Mouse (Mus musculus): ENCODE measurements around the gene Ces1a.

The Ces1a gene

DNA sequence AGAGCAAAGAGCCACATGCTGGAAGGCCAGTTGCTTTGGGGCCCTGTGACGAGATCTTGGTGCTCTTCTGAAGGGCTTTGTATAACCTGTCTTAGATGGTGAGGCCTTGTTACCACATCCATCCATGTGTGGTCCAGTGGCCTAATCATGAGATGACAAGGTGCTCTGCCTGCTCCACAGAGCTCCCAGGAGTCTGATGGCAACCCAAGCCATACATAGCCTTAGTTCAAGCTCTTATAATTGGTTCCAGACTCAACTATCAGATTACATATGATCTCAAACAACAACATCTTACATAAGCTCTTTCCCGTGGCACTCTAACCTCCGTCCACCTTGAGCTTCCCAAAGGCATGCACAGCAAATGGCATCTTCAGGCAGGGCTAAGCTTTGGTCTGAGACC lies at the start of gene Ces1a:
Ces1a (minus strand) TSS at position 101 of the 400 bp plus-strand sequence.
- no peak for DNase-seq (ENCODE audit: low spot score)

DNA sequence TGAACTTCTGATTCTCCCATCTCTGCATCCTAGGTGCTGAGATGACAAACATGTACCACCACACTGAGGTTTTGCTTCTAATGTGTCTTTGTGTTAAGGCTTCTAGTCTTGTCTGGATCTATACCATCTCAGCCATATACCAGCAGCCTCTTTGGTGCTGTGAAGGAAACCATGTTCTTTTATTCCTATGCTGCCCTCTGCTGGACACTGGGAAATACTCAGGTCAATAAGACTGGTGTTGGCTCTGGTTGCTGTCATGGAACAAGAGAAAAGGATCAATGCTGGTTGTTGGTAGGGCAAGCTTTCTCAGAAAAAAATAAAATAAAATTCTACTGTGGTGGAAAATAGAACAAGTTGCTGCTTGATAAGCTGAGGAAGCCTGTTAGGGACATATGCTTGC lies 47.4 kb upstream of the Ces1a start:
- DNase-seq (ENCODE audit: low spot score), result no peak

DNA sequence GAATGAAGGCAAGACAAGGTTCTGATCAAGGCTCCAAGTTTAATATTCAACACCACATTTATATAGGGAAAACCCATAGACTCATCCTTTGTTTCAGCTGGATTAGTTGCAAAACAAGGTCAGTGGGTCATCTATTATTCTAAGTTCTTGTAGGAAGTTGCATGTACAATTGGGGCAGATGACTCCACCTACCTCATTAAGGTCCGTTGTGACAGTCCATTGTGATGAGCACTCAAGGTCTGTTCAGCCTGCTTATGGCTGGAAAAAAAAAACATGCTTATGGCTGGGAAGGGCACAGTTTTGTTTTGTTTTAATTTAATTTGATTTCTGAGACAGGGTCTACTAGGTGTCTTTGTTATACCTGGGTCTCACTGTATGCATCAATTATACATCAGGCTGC lies 43.3 kb upstream of the Ces1a start:
- no peak for DNase-seq (ENCODE audit: low spot score)

DNA sequence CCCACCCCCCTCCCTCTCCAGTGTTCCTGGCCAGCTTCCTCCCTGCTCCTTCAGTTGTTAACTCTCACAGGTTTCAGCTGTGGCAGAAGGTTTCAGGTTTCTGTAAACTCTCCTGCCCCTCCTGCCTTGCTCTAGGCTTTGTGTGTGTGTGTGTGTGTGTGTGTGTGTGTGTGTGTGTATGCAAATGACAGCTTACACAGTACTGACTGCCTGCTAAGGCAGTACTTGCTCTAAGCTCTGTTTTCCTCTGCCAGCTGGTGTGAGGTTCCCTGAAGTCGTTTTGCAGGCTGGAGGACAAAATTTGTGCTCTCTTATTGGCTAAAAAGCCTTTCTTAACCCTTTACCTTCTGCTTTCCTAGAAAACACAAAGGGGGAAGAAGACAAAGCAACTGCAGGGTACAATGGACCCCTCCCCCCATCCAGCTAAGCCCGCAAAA lies 40.7 kb upstream of the Ces1a start:
- no peak for DNase-seq (ENCODE audit: low spot score)

DNA sequence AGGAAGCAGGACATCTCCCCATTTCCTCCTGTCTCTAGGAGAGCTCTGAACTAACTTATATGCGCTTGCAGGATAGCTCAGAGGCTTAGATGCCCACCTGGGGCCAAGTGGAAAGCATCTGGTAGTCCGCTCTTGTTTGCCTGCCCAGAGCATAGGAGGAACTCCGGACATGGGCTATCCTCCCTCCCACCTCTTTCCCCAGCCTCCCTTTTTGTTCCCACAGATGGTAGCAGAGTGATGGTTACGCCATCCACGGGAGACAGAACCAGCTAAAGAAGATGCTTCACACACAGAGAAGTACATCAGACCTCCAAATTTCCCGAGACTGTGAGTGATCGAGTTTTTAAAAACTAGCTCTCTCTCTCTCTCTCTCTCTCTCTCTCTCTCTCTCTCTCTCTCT lies 40.2 kb upstream of the Ces1a start:
- no peak for DNase-seq (ENCODE audit: low spot score)

DNA sequence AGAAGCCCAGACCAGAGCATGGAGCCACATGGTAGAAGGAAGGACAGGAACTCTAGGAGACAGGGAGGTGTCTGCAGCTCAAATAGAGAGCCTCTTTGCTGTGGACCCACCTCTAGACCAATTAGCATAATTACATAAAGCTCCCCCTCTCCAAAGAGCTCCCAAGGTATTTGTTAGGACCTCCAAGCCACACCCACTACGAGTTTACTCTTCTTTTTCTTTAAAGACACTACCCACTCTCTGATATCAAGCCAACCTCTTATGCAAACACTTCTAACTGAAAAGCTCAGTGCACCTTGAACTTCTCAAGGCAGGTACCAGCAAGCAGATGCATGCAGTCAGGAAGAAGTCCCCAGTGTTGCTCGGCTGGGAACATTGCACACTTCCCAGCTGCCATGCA lies 31.9 kb upstream of the Ces1a start, which contains the start of gene Ces1b:
Ces1b (minus strand) TSS at position 131 of the 400 bp plus-strand sequence.
- DNase-seq (ENCODE audit: low spot score), result no peak

DNA sequence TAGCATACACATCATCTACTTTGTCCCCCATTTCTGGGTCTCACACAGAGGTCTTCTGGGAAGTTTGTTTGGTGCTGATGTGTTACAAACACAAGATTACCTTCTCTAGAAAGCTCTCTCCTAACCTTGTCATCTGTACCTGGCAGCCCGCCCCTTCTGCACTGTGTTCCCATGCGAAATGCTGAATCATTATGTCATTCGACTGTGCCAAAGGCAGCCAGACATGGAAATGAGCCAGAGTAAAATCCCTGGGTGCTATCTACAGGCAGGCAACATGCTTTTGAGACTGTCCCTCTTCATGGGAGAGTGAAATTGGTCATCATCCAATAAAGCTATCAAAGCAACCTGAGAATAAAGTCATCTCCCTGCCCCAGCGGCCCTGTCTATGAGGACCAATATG lies 27.3 kb upstream of the Ces1a start:
- no peak for DNase-seq (ENCODE audit: low spot score)

DNA sequence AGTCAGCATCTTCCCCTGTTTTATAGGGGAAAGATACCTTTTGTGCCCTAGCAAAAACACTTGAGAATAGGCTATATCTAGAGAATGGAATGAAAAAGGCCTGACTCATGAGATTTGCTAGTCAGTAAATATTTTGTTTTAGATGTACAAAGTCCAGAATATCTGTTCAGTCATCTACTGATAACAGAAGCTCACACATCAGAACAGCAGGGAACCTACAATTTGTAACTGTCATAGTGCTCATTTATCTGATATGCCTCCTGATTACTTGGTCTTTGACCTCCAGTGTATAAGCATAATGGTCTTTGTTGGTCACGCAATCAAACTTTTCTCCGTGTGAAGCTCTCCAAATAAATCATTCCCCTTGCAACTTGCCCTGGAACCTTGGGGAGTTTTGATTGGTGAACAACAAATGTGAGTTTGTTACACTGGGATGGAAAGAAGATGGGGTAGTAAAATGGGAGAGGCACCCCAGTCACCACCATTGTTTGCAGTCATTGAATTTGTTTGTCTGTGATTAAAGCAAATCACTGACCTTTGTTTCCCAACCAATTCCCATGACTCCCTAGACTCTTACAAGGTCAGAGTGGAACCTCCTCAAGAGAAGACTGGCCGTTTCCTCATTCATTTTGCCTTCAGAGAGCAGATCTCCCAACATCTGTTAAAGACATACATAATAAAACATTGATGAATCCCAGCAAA lies 15.6 kb upstream of the Ces1a start:
- DNase-seq (ENCODE audit: low spot score), result no peak

DNA sequence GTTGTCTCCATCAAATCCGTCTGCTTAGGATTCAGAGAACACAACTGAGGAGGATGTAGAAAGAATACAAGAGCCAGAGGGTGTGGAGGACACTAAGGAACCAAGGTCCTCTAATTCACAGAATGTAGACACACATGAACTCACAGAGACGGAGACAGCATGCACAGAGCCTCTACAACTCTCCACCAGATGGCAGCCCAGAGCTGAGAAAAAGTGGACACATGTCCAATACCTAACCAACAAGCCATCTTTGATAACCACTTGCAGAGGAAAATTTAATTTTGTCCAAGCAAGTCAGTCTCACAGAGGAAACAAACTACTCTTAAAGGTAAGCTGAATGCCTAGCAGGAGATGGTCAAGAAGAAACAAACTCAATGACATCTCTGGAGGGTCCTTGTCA lies 11.2 kb upstream of the Ces1a start:
- no peak for DNase-seq (ENCODE audit: low spot score)

DNA sequence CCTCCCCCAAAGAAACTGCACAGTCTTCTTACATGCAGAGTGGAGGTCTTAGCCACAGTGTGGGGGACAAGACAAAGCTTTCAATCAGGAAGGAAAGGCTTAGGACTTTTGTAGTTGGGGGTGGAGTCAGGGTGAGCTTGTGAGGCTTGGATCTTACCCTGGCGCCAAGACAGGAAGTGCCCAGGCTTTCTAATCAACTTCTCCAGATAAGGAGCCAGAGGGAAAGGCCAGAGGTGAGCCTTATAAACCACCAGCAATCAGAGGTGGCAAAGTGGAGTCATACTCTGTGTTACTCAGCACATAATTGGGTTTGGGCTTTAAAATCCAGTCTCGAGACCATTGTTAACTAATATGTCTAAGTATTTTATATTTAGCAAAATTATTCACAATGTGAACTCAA lies 7.2 kb upstream of the Ces1a start:
- no peak for DNase-seq (ENCODE audit: low spot score)

DNA sequence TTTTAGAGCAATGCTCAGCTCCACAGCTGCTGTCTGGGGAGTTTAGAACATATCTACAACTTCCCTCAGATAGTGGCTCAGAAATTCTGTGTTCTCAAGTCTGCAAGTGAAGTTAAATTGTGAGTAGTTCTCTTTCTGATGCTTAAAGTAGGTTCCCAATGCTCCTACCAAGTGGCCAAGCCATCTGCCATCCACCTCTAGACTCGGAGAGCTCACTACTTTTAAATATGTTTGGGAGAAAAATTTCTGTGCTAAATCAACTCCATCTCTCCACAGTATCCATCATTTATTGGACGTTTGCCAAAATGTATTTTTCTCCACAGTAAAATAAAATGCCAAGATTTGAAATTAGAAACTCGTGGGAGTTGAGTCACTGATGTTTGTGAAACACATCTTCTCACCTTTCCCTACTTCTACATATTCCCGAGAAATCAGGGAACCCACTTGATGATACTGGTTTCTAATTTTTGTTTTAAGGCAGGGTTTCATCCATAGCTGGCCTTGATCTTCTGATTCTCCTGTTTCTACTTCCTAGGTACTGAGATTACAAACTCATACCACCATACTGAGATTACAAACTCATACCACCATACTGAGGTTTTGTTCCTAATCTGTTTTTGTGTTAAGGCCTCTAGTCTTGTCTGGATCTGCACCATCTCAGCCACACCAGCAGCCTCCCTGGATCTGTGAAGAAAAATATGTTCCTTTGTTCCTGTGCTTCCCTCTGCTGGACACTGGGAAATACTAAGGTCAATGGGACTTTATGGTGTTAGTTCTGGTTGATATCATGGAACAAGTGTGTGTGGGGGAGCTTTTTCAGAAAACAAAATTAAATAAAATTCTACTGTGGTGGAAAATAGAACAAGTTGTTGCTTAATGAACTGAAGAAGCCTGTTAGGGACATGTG lies 771 bp upstream of the Ces1a start:
- no peak for DNase-seq (ENCODE audit: low spot score)

DNA sequence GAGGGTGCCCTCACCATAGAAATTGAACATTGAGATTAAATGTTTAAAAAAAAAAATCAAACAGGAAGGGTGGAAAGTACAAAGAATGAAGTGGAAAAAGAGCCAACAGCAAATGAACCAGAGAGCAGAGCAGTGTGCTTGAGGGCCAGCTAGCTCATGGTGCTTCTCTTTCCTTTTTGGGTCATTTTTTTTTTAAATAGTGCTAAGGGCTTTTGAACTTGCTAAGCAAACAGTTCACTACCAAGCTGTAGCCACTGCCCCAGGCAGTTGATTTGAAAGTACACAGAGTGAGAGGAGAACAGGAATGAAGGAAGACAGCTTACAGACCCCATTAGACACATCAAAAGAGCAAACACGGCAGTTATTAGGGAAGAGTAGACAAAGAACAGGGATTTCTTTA lies 4.9 kb downstream of the Ces1a start:
- no peak for DNase-seq (ENCODE audit: low spot score)

DNA sequence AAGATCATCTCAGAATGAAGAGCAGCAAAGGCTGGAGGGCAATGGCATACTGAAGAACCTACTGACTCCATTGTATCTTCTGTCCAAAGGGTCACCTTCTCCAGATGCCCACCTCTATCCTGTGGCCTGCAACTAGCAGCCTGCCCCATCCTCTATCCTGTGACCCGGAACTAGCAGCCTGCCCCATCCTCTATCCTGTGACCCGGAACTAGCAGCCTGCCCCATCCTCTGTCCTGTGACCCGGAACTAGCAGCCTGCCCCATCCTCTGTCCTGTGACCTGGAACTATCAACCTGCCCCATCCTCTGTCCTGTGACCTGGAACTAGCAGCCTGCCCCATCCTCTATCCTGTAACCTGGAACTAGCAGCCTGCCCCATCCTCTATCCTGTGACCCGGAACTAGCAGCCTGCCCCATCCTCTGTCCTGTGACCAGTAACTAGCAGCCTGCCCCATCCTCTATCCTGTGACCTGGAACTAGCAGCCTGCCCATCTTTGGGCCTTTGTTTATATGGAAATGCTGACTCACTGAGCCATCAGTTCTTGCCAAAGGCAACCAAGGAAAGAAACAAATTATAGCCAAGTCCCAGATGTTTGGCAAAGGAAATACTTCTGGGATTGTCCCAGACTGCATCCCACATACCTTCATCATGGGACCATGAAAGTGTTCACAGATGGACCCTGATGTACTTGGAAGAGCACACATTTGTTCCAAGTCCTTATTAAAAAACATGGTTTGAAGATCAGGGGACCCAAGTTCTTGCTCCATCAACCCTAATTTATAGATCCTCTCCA lies 7.0 kb downstream of the Ces1a start:
- DNase-seq (ENCODE audit: low spot score), result no peak

DNA sequence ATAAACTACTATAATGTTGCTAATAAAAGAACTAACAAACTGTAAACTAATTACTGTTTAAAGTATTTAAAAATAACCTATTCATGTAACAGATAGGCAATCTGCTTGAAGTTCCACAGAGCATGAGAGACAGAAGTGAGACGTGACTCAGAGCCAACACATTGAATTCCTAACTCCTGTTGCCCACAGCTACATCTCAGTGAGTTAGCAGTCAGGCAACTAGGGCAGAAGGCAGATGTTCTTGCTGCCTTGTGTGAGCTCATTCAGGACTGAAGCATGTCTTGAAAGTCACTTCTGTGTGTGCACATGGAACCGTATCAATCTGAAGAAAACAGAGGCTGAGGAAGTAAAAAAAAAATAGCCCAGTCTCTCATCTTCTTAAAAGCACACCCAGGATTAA lies 7.7 kb downstream of the Ces1a start:
- DNase-seq (ENCODE audit: low spot score), result no peak

DNA sequence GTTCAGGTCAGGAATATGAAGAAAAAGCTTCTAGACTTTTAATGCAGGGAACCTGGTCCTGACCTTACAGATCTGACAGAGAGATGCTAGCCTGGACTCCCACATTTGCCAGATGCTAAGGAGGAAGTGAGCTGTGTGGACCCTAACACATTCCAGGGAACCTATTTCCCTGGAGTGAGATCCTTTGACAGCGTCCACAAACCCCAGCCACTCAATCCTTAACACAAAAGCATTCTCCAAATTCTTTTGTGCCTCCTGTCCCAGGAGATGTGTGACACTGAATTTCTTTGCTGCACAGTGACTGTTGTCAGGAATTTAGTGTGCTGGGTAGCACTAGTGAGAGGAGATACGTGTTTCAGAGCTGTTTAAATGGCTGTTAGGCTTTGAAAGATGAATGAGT lies 9.2 kb downstream of the Ces1a start:
- DNase-seq (ENCODE audit: low spot score), result no peak

DNA sequence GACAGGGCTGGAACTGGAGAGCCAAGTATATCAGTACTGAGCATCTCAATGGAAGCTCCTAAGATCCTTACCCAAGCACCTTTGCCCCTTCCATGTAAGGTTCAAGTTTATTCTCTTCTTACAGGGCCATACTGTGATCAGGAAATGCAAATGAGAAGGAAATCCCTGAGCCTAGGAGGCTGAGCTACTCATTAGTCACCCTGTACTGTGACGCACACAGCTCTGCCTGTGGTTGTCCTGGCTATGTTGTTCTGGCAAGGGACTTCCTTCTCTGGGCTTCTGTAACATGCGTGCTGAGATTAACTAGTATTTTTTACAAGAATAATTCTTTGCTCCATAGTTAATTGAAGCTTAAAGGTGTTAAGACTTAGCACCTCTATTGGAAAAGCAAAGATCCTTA lies 17.3 kb downstream of the Ces1a start:
- DNase-seq (ENCODE audit: low spot score), result no peak

DNA sequence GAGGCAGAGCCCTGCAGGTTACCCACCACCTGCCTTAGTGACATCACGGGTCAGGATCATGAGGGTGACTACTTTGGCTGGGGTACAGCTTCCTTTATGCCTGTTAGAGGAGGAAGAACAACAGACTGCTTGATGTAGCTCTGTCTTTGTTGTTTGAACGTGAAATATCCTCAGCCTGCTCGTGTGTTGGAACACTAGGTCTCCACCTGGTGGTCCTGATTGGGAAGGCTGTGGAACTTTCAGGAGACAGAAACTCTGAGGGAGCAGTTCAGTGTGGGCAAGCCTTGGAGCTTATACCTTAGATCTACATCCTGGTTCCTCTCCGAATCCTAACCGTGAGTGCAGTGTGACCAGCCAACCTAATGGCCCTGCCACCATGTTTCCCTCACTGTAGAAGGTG lies 26.3 kb downstream of the Ces1a start:
- DNase-seq (ENCODE audit: low spot score), result no peak

DNA sequence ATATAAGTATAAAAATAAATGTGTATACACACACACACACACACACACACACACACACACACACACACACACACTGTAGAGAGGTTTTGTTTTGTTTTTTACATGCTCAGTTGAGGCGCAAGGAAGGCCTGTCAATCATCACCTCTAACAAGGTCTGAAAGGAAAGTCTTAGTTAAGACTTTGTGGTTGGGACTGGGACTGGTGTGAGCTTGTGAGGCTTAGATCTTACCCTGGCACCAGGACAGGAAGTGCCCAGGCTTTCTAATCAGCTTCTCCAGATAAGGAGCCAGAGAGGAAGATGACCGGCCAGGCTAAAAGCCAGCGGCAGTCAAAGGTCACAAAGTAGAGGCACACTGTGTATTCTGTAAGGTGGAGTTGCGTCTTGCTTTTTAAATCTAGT lies 33.7 kb downstream of the Ces1a start:
- DNase-seq (ENCODE audit: low spot score), result no peak

DNA sequence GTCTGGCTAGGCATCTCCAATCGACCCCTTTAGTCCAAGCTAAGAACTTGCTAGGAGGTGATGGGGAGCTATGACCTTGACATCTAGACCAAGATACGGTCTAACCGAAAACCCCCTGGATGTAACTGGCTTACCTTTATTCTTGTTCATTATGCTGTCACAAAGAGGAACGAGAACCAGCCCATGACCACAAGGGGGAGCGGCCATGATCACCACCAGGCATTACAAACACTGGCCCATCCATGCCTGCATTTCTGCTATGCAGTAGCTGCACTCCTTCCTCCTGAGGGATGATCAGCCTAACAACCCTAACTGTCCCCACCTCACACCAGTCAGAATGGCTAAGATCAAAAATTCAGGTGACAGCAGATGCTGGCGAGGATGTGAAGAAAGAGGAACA lies 35.8 kb downstream of the Ces1a start:
- DNase-seq (ENCODE audit: low spot score), result no peak

DNA sequence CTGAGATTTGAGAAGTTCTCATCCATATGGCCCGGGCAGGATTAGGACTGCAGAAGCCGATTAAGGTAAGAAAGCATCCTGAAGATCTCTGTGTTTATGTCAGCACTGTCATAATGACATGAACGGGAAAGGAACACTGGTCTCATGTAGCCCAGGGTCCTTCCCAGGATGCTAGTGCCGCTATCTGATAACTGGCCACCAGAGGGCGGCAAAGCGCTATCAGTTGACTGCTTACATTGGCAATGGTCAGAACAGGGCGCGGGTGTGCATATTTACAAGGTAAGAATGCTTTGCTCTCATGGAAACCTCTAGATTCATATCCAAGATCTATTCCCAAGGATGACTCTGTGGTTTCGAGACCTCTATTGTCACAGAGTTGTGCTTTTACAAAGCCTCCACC lies 36.6 kb downstream of the Ces1a start:
- peak; percentile 75 for DNase-seq (ENCODE audit: low spot score)

DNA sequence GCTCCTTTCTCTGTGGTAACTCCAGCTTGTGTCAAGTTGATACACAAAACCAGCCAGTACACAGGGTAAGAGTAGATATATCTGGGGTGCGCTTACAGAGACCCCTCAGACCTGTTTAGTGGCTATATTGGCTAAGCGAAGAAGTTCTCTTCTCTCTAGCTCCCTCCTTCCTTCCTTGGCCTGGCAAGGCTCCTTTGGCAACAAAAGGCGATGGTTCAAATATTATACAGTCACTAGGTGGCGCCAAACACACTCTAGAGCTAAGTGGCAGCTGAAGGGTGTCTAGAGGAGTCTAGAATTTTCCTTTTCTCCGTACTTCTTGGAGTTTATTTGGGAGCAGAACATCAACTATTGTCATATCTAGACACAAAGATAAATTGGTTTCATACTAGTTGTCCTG lies 37.7 kb downstream of the Ces1a start:
- DNase-seq (ENCODE audit: low spot score), result no peak

DNA sequence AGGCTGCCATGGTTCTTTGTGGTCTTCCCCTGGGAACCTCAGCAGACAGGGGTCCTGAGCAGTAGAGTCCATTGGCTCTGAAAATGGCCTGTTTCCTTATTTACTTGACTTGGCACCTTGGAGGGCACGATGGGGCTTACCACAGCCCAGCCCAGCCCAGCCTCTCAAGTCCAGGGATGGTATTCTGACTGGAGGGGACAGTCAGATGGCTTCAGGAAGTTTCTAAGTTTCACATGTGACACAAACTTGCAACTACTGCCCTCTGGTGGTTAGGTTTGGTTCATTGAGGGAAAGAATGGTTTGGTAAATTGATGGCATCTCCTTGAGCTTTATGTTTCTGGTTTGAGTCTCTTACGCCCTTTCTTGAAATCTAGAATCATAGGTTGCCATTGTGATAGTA lies 49.4 kb downstream of the Ces1a start:
- DNase-seq (ENCODE audit: low spot score), result no peak

DNA sequence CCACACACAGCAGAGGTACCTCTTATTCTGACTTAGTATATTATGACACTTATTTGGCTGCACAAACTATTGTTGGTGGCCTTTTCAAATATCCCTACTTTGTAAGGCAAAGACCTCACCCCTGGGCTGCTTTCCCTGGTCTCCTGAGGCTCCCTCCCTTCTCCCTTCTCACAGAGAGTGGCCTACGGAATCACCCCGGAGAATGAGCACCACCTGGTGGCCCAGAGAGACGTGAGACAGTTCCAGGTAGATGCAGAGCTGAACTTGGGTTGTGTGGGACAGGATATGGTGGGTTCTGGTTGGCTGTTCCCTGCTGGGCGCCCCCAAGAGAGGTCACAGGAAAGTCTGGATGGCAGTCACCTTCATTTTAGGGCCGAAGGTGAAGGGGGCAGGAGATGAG lies 51.2 kb downstream of the Ces1a start:
- DNase-seq (ENCODE audit: low spot score), result no peak

Data from testis, postnatal 14 days (tissue).